Mouse (Mus musculus) MEL (cell line): Measurements from ENCODE around the gene Nr2f6. TPM values are rescaled to one million over a fixed set of nuclear protein-coding genes. Genes with fewer than 3 reads are reported as not detected.

Experiments used
- DNase-seq: peaks from one replicate; pipeline ENCODE4 v3.0.0; 2011; ENCODE audit warnings: low read depth, low spot score
- H3K27ac ChIP-seq: 2 replicates; pipeline ENCODE4 v1.5.1; 2012; ENCODE audit warnings: low read depth, mild to moderate bottlenecking, control low read depth, low read length, moderate library complexity; ENCODE audit not compliant: control insufficient read depth
- H3K27me3 ChIP-seq, 2 experiments: fragments of 150-350 bp in 1 of 2; sonication (generic) in 1 of 2; 2 replicates each; pipeline ENCODE4 v1.6.1; 2012; ENCODE audit warnings: low read length in 2 of 2, mild to moderate bottlenecking in 2 of 2, improper control_type of control experiment in 1 of 2, moderate library complexity in 1 of 2; ENCODE audit not compliant: insufficient read depth in 2 of 2, control insufficient read depth in 1 of 2
- H3K36me3 ChIP-seq, 2 experiments: 2 replicates each; pipeline ENCODE4 v1.6.1; 2012 to 2014; ENCODE audit warnings: low read length in 2 of 2, improper control_type of control experiment in 1 of 2, inconsistent platforms in 1 of 2, mild to moderate bottlenecking in 1 of 2; ENCODE audit not compliant: insufficient read depth in 2 of 2, control insufficient read depth in 1 of 2
- H3K4me1 ChIP-seq, 2 experiments: fragments of 150-350 bp in 1 of 2; sonication (generic) in 1 of 2; 2 replicates each; pipeline ENCODE4 v1.6.1; 2012; ENCODE audit warnings: low read length in 2 of 2, improper control_type of control experiment in 1 of 2, mild to moderate bottlenecking in 1 of 2; ENCODE audit not compliant: insufficient read depth in 2 of 2, control insufficient read depth in 1 of 2
- H3K4me3 ChIP-seq, 2 experiments: fragments of 150-350 bp in 1 of 2; sonication (generic) in 1 of 2; 2 replicates each; pipeline ENCODE4 v1.5.1; 2012; ENCODE audit warnings: low read depth in 2 of 2, low read length in 2 of 2, mild to moderate bottlenecking in 2 of 2, moderate library complexity in 2 of 2, control low read depth in 1 of 2, improper control_type of control experiment in 1 of 2; ENCODE audit not compliant: control insufficient read depth in 1 of 2, insufficient read depth in 1 of 2
- H3K79me2 ChIP-seq: 2 replicates; pipeline ENCODE4 v1.6.1; 2012; ENCODE audit warnings: mild to moderate bottlenecking, low read length, moderate library complexity; ENCODE audit not compliant: control insufficient read depth, poor library complexity, insufficient read depth
- H3K9ac ChIP-seq: 2 replicates; pipeline ENCODE4 v1.6.1; 2012; ENCODE audit warnings: low read depth, mild to moderate bottlenecking, control low read depth, low read length, moderate library complexity; ENCODE audit not compliant: control insufficient read depth, poor library complexity, severe bottlenecking
- H3K9me3 ChIP-seq: fragments of 150-350 bp; sonication (generic); replicated peaks from 2 replicates; pipeline ENCODE4 v1.6.1; 2012; ENCODE audit warnings: mild to moderate bottlenecking, low read length, improper control_type of control experiment, moderate library complexity; ENCODE audit not compliant: insufficient read depth
- BHLHE40 ChIP-seq: IDR thresholded peaks from 2 replicates; pipeline ENCODE4 v1.6.1; 2012; ENCODE audit warnings: low read depth, mild to moderate bottlenecking, inconsistent platforms, low read length, improper control_type of control experiment, borderline replicate concordance
- CHD1 ChIP-seq: IDR thresholded peaks from 2 replicates; pipeline ENCODE4 v1.6.1; 2012; ENCODE audit warnings: low read depth, mild to moderate bottlenecking, inconsistent platforms, low read length, improper control_type of control experiment
- CTCF ChIP-seq, 3 experiments: IDR thresholded peaks in 2 of 3; conservative IDR thresholded peaks in 1 of 3; 2 replicates each; pipeline ENCODE4 v1.5.1; 2011 to 2012; ENCODE audit warnings: low read length in 3 of 3, low read depth in 2 of 3, mild to moderate bottlenecking in 2 of 3, improper control_type of control experiment in 1 of 3, inconsistent platforms in 1 of 3, mixed read lengths in 1 of 3, moderate library complexity in 1 of 3; ENCODE audit not compliant: control insufficient read depth in 1 of 3, insufficient read depth in 1 of 3, poor library complexity in 1 of 3, severe bottlenecking in 1 of 3
- E2F4 ChIP-seq: IDR thresholded peaks from 2 replicates; pipeline ENCODE4 v1.6.1; 2011; ENCODE audit warnings: low read depth, low read length, improper control_type of control experiment, borderline replicate concordance
- EP300 ChIP-seq, 2 experiments: IDR thresholded peaks; 2 replicates each; pipeline ENCODE4 v1.6.1; 2011; ENCODE audit warnings: improper control_type of control experiment in 2 of 2, low read length in 2 of 2, low read depth in 1 of 2, mild to moderate bottlenecking in 1 of 2
- ETS1 ChIP-seq: IDR thresholded peaks from 2 replicates; pipeline ENCODE4 v1.6.1; 2012; ENCODE audit warnings: low read depth, mild to moderate bottlenecking, inconsistent platforms, low read length, improper control_type of control experiment, moderate library complexity
- GABPA ChIP-seq: IDR thresholded peaks from 2 replicates; pipeline ENCODE4 v1.6.1; 2012; ENCODE audit warnings: low read depth, mild to moderate bottlenecking, inconsistent platforms, low read length, improper control_type of control experiment, moderate library complexity
- GATA1 ChIP-seq: IDR thresholded peaks from 2 replicates; pipeline ENCODE4 v1.6.1; 2011; ENCODE audit warnings: low read depth, low read length, improper control_type of control experiment
- HCFC1 ChIP-seq: IDR thresholded peaks from 2 replicates; pipeline ENCODE4 v1.6.1; 2012; ENCODE audit warnings: low read depth, mild to moderate bottlenecking, inconsistent platforms, low read length, improper control_type of control experiment, moderate library complexity
- MAZ ChIP-seq: IDR thresholded peaks from 2 replicates; pipeline ENCODE4 v1.6.1; 2012; ENCODE audit warnings: low read depth, mild to moderate bottlenecking, inconsistent platforms, low read length, improper control_type of control experiment
- MEF2A ChIP-seq: IDR thresholded peaks from 2 replicates; pipeline ENCODE4 v1.6.1; 2014; ENCODE audit warnings: low read depth, mild to moderate bottlenecking, inconsistent platforms, low read length, improper control_type of control experiment; ENCODE audit not compliant: poor library complexity, insufficient replicate concordance, severe bottlenecking; ENCODE audit errors: extremely low read depth
- MXI1 ChIP-seq: IDR thresholded peaks from 2 replicates; pipeline ENCODE4 v1.6.1; 2011; ENCODE audit warnings: mild to moderate bottlenecking, low read depth, low read length, improper control_type of control experiment
- MYB ChIP-seq: IDR thresholded peaks from 2 replicates; pipeline ENCODE4 v1.6.1; 2011; ENCODE audit warnings: mild to moderate bottlenecking, low read depth, low read length, improper control_type of control experiment
- MYC ChIP-seq: IDR thresholded peaks from 2 replicates; pipeline ENCODE4 v1.6.1; 2011; ENCODE audit warnings: low read depth, mild to moderate bottlenecking, low read length, improper control_type of control experiment, moderate library complexity
- NRF1 ChIP-seq: IDR thresholded peaks from 2 replicates; pipeline ENCODE4 v1.6.1; 2014; ENCODE audit warnings: low read depth, mild to moderate bottlenecking, inconsistent platforms, low read length, improper control_type of control experiment, moderate library complexity; ENCODE audit not compliant: poor library complexity, insufficient read depth, severe bottlenecking
- POLR2A ChIP-seq, 2 experiments: IDR thresholded peaks; 2 replicates each; pipeline ENCODE4 v1.6.1; 2011 to 2012; ENCODE audit warnings: low read length in 2 of 2, mild to moderate bottlenecking in 2 of 2, control low read depth in 1 of 2, improper control_type of control experiment in 1 of 2, low read depth in 1 of 2, moderate library complexity in 1 of 2; ENCODE audit not compliant: control insufficient read depth in 1 of 2, insufficient read depth in 1 of 2, poor library complexity in 1 of 2
- POLR2AphosphoS5 ChIP-seq: IDR thresholded peaks from 2 replicates; pipeline ENCODE4 v1.6.1; 2012; ENCODE audit warnings: low read depth, borderline replicate concordance, mild to moderate bottlenecking, inconsistent platforms, low read length, moderate library complexity, mixed read lengths
- RCOR1 ChIP-seq: IDR thresholded peaks from 2 replicates; pipeline ENCODE4 v1.6.1; 2012; ENCODE audit warnings: low read depth, mild to moderate bottlenecking, inconsistent platforms, low read length, improper control_type of control experiment
- SIN3A ChIP-seq: IDR thresholded peaks from 2 replicates; pipeline ENCODE4 v1.6.1; 2012; ENCODE audit warnings: low read length, improper control_type of control experiment, inconsistent platforms
- SMC3 ChIP-seq: IDR thresholded peaks from 2 replicates; pipeline ENCODE4 v1.6.1; 2011; ENCODE audit warnings: low read depth, low read length, improper control_type of control experiment
- TAL1 ChIP-seq: IDR thresholded peaks from 2 replicates; pipeline ENCODE4 v1.6.1; 2012; ENCODE audit warnings: mild to moderate bottlenecking, inconsistent platforms, low read length, moderate library complexity, mixed read lengths
- TBP ChIP-seq: IDR thresholded peaks from 2 replicates; pipeline ENCODE4 v1.8.0; 2011; ENCODE audit warnings: low read depth, low read length, improper control_type of control experiment
- UBTF ChIP-seq: IDR thresholded peaks from 2 replicates; pipeline ENCODE4 v1.6.1; 2012; ENCODE audit warnings: low read depth, mild to moderate bottlenecking, inconsistent platforms, low read length, improper control_type of control experiment, moderate library complexity, borderline replicate concordance; ENCODE audit not compliant: insufficient read depth
- ZKSCAN1 ChIP-seq: IDR thresholded peaks from 2 replicates; pipeline ENCODE4 v1.6.1; 2012; ENCODE audit warnings: low read depth, mild to moderate bottlenecking, inconsistent platforms, low read length, improper control_type of control experiment, moderate library complexity
- ZMIZ1 ChIP-seq: IDR thresholded peaks from 2 replicates; pipeline ENCODE4 v1.6.1; 2012; ENCODE audit warnings: low read depth, mild to moderate bottlenecking, inconsistent platforms, low read length, improper control_type of control experiment, moderate library complexity
- ZNF384 ChIP-seq: IDR thresholded peaks from 2 replicates; pipeline ENCODE4 v1.6.1; 2012; ENCODE audit warnings: low read depth, mild to moderate bottlenecking, inconsistent platforms, low read length, improper control_type of control experiment
- polyA plus RNA-seq, 2 experiments: library from polyadenylated mRNA; stranded (reverse) in 1 of 2; unstranded in 1 of 2; fragments of >175 nt in 1 of 2; fragments of >200 nt in 1 of 2; gene quantifications; 2 replicates each; pipeline versions ENCODE4 v1.2.1 to v1.2.4; 2012; ENCODE audit warnings: low replicate concordance in 2 of 2, low read depth in 1 of 2; ENCODE audit not compliant: insufficient read length in 2 of 2, insufficient read depth in 1 of 2, missing spikeins in 1 of 2
- total RNA-seq: library from RNA; depleted of rRNA; stranded (reverse); fragments of 300-350 nt; gene quantifications from 2 replicates; pipeline ENCODE4 v1.2.3, GENCODE M21; 2012

Nr2f6 gene
- total and polyA plus RNA-seq, 3 experiments, result 29.6 to 48.3 TPM; not detected in 1

GRCm38 (mm10) chr8:71381971-71382961 lies 506 bp upstream of the Nr2f6 start:
- no peaks in the 10 kb centered on the region for H3K27me3 ChIP-seq
- peak overlapping the region; percentile 69 to 91 for H3K4me3 ChIP-seq
- no peaks in the 10 kb centered on the region for H3K9me3 ChIP-seq
- H3K9ac ChIP-seq, result peak overlapping the region; percentile 76
- H3K36me3 ChIP-seq, result no peaks in the 10 kb centered on the region; a peak in 1 of 4 replicates
- peak; percentile 80 for DNase-seq
- H3K4me1 ChIP-seq, result peaks cover 0 to 8% of the 10 kb centered on the region in 2 experiments; a peak in 2 of 4 replicates
- H3K27ac ChIP-seq, result no peak overlapping the region
- H3K79me2 ChIP-seq, result peaks cover 10% of the 10 kb centered on the region
- TF ChIP-seq SIN3A, result peak; percentile 26; the same call in 1 of the 2 replicates
- no peak for TF ChIP-seq GABPA
- TF ChIP-seq ETS1, result no peak
- TF ChIP-seq BHLHE40, result no peak
- TF ChIP-seq CHD1, result no peak
- peak; percentile 40; the same call in 1 of the 2 replicates for TF ChIP-seq NRF1
- TF ChIP-seq UBTF, result no peak
- TF ChIP-seq POLR2AphosphoS5, result no peak
- TF ChIP-seq TAL1, result no peak
- peak; percentile 19; the same call in 1 of the 2 replicates for TF ChIP-seq MXI1
- TF ChIP-seq MYB, result no peak
- no peak for TF ChIP-seq ZMIZ1
- no peak for TF ChIP-seq GATA1
- TF ChIP-seq HCFC1, result no peak; the same call in 1 of the 2 replicates
- no peak for TF ChIP-seq POLR2A (IDR thresholded peaks at IDR 0.05; ENCODE audit: control insufficient read depth in 1 of 2, insufficient read depth in 1 of 2, low read depth in 1 of 2, low read length in 2 of 2, poor library complexity in 1 of 2)
- no peak for TF ChIP-seq SMC3
- TF ChIP-seq CTCF (IDR thresholded peaks at IDR 0.05 in 2 of 3, conservative IDR thresholded peaks at IDR 0.05 in 1 of 3; ENCODE audit: control insufficient read depth in 1 of 3, insufficient read depth in 1 of 3, low read depth in 2 of 3, low read length in 3 of 3, poor library complexity in 1 of 3, severe bottlenecking in 1 of 3), result no peak
- TF ChIP-seq RCOR1, result no peak
- no peak for TF ChIP-seq MEF2A
- no peak for TF ChIP-seq MAZ
- no peak for TF ChIP-seq MYC
- TF ChIP-seq ZKSCAN1, result no peak
- 0 out of 2 replicates have a peak, but pooled peaks have one; percentile 21 for TF ChIP-seq ZNF384
- TF ChIP-seq E2F4, result no peak
- no peak for TF ChIP-seq EP300 (IDR thresholded peaks at IDR 0.05; ENCODE audit: low read depth in 1 of 2, low read length in 2 of 2)
- no peak for TF ChIP-seq TBP
